Mouse (Mus musculus) adrenal gland, postnatal 4 days (tissue): ENCODE data around the gene Lhfpl3. TPM values are rescaled to one million over a fixed set of nuclear protein-coding genes. Genes with fewer than 3 reads are reported as not detected.

Experiments
- DNase-seq, 2 experiments: peaks; one replicate each; pipeline ENCODE4 v3.0.0; 2021 to 2022; ENCODE audit warnings: low spot score in 2 of 2, mixed read lengths in 2 of 2
- total RNA-seq, 2 experiments: library from RNA; stranded (reverse); gene quantifications; 2 replicates each; pipeline ENCODE4 v1.2.3; 2021

Gene Lhfpl3
- total RNA-seq, 2 experiments from 2014 or later = 1.1 to 1.4 TPM

DNA sequence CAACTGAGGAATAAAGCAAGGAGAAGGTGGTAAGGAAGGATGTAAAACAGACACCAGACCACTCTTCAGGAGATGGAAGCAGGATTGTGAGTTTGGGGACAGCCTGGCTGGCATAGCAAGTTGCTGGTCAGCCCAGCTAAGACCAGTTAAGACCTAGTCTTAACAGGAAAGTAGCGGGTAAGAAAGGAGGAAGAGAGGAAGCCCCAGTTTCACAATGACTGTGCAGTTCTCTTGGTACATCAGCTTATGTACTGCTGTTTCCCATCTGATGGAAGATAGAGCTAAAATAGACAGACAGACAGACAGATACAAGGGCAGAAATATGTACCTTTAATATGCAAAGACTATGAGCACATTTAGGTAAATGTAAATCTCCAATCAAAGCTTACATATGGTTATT is 171.3 kb downstream of the Lhfpl3 start:
- no peak for DNase-seq

DNA sequence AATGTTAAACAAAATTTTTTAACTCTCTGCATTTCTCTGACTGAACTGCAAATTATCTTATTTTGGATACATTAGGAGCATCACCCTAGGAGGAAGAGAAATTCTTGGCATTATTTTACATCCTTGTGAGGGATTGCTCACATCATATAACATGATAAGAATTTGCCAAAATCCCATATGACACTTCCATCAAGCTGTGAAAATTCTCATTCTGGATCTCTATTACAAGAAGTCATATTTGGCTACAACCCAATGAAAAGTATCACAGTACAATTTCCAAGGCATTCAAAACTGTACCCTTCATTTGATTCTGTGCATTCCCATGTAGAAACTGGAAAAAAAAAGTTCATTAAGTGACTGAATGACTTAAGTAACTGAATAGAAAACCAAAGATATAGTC is 180.3 kb downstream of the Lhfpl3 start:
- no peak for DNase-seq

DNA sequence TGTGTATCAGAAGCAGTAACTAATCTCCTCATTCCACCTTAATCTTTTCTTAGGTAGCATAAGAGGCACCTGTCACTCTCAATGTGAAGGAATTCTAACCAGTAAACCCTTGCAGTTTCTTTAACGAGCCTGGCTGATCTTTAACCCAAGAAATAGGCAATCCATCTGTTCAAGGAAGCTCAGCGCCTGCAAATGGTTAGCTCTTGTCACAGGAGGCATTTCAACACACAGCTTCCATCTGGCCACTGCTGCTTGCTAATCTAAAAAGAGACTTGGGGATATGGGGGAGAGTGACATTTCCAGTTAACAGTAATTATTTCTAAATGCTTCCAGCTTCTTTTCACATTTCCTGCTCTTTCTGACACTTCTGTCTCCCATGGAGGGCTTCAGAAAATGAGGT is 182.9 kb downstream of the Lhfpl3 start:
- DNase-seq = no peak

DNA sequence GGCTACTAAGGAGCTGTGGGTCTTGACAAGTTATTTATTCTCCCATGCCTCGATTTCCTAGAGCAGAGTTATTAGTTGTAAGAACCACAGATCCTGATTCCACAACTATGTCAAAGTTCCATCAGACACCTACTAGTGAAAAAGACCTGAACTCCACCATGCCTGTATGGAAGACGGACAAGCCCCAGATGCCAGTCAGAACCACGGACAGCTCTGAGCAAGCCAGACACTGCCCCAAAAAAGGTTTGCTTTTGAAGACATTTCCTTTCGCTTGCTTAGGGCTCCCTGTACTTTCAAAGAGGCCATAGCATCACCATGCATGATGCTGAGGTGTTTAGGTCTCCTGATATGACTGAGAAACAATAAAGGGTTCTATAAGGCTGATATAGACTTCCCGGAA is 197.4 kb downstream of the Lhfpl3 start:
- DNase-seq = no peak

DNA sequence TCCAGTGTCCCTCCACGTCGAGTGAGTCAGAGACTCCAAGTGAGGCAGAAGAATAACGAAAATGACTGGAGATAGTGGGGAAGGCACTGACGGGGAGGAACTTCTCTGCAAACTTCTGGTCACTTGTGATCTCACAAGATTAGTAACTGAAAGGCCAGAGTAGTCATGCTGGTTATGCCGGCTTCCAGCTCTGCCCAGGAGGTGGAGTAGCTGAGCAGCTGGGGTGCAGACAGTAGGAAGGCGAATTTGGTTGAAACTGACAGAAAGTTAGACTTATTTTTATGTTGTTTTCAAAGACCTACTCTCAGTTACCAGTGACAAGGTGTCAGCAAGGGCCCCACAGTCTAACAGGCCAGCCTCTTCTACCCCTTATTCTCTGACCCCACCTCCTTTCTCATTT is 217.4 kb downstream of the Lhfpl3 start:
- DNase-seq = no peak

DNA sequence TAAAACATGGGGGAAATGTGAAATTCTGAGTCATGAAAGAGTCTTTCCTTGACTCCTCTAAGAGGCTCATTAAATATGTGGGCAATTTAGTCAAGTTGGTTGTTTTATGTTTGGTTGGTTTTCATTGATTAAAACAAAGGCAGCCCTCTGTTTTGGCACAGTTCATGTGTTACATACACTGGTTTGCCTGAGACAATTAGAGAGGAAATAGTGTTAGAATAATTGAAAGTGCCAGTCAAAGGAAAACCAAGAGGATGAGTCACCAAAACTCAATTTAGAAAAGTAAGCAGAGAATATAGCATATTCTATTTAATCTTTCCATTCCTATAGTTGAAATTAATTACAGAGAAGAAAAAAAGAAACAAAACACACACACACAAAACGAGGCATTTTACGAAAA is 240.9 kb downstream of the Lhfpl3 start:
- no peak for DNase-seq

DNA sequence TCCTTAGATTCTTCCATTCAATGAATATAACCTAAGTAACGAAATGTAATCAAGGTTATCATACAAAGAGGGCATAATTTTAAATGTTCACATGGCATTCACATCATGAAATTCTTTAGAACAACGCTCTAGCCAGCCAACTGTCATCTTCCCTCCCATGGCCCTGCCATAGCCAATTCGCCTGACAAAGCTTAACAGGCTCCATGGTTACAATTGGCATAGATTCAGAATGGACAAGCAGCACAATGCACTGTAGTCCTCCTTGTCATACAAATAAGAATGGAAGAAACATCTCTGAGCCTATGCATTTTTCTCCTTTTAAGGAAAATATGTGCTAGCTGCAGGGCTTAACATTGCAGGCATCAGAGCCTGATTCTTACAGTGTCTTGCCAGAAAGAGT is 254.0 kb downstream of the Lhfpl3 start:
- no peak for DNase-seq

DNA sequence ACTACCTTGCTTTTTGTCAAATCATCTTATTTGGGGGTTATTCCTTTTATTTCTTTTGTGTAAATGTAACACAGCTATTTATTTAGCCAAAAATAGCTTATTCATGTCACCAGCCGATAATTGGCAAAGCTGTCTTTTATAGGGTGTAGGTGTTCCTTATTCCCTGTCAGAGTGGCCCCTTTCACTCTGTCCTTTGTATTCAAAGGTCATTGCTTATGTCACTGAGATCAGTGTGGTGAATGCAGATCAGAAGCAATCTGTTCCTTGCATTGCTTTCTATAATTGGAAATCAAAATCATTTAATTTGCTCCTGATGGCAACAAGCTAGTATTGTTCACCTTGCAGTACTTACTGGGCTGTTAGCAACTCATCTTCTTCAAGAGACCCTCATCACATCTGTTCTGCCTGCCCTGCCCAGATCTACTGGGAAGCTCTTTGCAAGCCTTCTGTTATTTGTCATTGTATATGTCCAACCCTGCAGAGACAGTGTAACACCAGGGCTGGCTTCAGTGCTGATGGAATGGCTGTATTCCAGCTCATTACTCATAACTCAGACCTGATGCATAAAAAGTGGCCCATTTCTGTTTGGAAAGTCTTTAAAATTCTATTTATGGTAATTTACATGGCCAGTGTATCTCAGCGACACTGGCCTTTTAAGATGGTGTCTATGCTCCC is 257.4 kb downstream of the Lhfpl3 start:
- no peak for DNase-seq

DNA sequence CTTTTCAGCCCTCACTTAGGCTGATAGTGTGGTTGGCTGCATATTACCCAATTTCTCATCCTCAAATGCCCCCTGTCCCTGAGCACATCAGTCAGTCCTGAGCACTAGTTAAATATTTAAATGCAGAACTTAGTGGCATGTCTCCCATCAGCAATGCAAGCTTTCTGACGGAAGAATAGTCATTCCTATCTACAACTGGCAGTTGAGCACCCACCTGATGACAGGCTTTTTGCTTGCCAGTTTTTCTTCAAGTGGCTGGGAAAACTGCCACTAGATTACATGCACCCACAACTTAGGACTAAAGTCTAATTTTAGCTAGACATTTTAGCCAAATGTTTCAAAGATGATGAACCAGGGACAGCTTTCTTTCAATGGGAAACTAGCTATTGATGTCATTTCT is 260.3 kb downstream of the Lhfpl3 start:
- DNase-seq = no peak

DNA sequence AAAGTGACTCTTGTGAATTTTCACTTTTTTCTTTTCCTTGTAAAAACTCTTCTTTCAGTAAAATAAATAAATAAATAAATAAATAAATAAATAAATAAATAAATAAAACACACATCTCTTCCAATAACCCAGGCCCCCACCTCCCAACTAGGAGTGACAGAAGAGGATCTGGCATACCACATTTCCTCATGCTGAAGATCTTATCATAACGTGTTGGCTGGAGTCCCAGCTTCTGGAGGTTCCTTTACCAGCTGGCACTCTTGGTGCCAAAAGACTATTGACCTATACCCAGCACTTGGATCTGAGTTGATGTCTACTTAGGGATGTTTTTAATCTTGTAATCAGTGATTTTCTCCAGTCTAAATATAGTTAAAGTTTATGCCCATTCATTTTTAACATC is 264.6 kb downstream of the Lhfpl3 start:
- no peak for DNase-seq

DNA sequence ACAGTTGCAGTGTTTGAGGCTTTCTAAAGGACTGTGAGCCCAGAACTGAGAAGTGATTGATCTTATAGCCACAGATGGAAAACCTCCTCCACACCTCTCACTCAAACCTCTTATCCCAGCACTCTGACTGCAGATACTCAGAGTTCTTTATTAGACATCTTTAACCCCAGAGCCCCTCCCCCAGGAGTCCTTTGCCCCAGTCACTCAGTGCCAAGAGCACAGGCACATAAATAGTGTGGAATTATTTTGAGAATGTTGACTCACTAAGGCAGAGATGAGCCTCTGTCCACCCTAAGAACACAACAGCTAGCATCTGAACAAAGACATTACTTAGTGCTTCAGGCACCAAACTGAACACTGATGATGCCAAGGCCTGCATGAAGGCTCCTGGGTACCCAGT is 268.1 kb downstream of the Lhfpl3 start:
- no peak for DNase-seq

DNA sequence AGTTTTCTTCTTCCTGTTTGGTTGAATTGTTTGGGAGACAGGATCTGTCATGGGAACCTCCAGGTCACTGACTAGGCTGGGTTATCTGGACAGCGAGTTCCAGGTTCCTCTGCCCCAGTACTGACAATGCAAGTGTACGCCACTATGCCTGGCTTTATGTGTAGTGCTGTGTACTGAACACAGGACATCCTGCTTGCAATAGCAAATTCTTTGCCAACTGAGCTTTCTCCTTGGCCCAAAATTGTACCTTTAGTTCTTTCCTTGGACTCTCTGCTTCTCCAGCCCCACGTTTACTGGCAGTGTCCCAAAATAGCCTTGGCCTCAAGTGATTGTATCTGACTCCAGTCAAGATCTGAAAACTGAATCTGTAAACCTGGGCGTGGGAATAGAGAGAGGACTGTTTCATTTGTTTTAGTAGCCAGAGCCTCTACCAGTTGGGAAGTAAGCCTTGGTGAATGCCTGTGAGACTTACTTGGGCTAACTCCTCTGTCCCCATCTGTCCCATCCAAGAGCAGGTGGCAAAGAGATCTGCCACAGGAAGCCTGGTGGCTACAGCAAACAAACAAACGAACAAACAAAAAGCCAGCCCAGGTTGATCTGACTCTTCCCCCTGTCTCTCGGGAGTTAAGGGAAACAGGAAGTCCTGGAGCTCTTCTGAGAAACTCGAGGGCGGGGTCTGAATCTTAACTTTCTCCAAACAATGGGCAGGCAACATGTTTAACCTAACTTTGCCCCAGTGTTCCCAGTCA is 269.9 kb downstream of the Lhfpl3 start:
- DNase-seq = no peak

DNA sequence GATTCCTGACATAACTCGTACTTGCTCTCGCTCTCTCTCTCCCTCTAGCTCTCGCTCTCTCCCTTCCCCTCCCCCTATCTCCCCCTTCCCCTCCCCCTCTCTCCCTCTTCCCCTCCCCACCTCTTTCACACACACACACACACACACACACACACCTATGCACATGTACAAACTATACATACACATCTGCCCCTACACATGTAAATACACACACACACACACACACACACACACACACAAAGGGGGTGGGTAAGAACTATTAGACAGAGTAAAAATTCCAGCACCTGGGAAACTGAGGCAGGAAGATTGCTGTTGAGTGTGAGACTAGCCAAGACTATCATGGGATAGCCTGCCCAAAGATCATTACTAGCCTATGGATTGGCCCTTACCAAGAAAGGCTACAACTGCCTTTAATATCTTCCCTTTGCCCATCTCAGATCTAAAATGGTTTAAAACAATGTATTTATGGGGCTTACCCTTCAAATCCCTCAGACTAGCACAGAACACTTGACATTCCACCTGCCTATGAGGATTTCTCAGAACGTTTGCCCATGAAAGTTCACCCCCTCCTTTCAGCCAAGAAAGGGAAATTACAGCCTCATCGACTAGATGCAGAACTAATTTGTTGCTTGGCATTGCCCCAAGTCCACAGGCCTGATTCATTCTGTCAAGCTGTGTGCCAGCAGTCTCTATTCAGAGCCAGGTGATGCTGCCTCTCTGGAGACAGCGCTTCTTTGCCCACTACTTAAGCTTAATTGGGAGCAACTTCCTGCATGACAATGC is 289.3 kb downstream of the Lhfpl3 start:
- no peak for DNase-seq

DNA sequence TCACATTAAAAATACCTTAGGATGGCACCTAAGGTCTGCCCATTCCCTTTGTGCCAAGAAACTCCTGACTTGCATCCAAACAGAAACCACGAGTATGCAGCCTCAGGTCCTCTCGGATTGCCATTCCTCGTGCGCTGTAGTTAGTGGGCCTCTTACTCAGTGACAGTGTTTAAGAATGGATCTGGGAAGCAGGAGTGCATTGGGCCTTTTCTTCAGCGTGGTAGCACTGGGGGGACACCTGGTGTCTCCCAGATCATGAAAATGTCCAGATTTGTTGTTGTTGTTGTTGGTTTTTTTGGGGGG is 289.8 kb downstream of the Lhfpl3 start:
- no peak for DNase-seq

DNA sequence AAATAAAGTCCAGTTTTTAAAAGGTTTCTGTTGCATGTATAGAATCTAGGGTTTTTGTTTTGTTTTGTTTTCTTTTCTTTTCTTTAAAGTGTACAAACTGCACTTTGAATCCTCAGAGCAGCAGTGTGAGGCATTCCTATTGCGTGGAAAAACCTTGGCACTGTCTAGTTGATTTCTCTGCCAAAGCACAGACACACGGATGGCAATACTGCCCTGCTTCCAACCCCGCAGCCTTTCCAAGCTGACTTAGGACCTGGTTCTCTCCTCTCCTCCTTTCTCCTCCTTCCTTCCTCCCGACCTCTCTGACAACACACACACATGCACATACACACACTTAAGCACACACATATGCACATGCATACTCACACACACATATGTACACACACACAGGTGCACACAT is 294.6 kb downstream of the Lhfpl3 start:
- DNase-seq = no peak

DNA sequence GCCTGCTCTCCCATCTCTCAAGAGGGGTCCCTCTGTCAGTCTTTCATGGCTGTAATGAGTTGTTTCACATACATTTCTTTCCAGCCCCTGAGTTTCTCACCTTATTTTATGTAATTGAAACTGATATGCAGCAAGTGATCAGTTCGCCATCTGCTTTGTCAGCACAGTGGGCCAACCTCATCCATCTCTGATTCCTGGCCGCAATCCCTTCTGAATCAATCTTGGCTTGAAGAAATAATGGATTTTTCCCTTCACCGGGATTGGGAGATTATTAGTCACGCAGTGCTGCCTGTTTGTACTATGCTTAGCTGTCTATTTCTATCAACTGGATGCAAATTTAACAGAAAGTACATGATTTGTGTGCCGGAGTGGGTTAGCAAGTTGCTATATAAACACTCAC is 297.0 kb downstream of the Lhfpl3 start:
- DNase-seq = no peak

DNA sequence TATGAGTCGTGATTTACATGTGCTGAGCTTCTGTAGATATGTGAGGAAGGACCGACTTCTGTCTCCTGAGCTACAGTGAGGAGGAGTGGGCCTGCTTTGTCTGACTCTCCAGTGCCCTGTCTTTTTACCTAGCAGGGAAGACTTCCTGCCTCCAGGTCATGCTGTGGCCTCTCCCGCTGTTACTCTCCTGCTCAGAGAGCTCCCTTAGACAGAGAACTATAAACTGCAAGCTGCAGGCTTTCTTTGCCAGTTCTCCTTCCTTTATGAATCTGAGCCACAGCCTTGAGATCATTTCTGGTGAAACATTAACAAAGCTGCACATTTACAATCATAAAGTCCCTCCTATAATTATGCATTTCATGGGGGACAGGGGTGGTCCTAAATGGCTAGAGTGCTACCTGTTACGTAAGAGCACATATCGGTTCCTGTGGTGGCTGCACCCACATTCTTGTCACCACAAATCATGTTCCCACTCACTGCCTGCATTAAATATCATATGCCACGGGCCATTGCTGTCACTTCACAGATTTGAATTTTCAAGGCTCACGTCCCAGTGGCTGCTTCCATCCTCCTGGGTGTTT is 303.3 kb downstream of the Lhfpl3 start:
- DNase-seq = no peak

DNA sequence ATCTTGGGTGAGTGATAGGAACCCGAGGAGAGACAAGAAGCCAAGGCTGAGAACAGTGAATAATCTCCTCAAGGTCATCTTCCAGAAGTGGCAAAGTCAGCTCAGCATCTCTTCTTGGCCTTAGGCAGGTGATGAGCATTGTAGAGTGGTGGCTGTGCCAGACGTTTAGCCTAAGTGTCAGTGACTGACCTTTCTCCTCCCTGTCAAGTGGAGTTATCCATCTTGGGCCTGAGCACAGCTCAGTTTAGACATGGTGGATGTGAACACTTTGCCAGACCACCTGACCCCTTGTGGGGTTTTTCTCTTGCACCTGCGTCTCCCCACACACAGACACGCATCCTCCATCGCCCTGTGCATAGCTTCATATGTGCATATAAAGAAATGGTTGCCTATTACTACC is 305.6 kb downstream of the Lhfpl3 start:
- DNase-seq = no peak

DNA sequence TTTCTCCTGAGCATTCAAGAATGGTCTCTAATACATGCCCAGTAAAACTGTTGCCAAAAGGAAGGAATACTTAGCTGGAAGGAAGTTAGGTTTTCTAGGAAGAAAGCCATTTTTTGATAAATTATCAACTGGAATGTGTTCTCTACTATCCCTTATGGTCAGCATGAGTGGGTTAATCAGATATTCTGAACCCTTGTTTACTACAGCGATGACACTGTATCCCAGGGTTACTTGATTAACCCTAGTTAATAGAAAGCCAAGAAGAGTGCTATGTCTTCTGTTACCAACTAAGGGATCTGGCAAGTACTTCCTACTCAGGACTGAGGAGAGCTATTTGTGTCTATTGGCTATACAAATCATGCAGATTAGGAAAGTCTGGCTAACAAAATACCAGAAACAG is 349.0 kb downstream of the Lhfpl3 start:
- DNase-seq = no peak

DNA sequence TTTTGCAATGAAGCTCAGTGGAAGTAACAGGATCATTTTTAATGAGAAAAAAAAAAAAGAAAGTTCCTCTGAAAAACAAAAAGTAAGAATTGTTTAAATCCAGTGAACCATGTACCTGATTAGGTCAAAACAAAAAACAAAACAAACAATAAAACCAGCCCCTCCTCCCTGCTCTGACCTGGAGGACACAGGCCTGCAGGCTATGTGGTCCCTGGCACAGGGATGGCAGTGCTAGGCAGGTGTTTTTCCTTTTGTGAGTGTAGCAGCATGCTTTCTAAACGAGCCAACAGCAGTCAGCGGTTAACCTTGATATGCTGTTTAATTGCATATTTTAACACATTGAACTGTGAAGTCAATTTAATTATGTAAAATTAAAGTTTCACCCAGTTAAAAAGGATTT is 360.7 kb downstream of the Lhfpl3 start:
- no peak for DNase-seq

DNA sequence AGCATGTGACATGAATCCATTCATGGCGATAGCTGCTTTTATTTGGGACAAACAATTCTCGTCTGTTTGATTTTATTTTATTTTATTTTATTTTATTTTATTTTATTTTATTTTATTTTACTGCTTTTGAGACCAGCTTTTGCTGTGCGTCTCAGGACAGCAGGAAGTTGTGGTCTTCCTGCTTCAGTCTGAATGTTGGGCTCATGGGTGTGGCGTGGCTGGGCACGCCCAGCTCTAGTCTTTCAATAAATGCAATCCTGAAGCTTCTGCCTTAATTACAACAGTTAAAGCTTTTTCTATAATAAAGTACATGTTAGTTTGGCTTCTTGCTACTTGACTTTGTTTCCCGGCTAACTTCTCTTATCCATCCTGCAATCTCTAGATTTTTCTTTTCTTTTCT is 365.4 kb downstream of the Lhfpl3 start:
- DNase-seq = no peak

DNA sequence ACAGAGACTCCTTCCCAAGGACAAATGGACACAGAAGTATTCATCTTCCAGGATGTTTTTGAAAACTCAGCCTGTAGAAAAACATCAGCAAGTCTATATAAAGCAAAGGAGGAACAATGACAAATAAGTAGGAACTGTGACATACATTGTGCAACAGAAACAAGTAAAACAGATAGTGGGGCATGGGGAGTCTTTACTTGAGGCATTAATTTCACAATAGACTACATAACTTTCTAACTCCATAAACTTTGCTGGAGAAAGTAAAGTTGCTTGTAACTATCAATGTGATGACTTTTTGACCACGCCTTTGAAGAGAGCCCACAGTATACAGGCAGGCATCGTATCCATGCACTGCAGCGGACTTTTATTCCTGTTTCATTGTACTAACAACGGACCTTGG is 368.4 kb downstream of the Lhfpl3 start:
- no peak for DNase-seq
